Mouse (Mus musculus): ENCODE measurements around the gene Cr1l.

- TF ChIP-seq TAL1 (IDR thresholded peaks at IDR 0.05; ENCODE audit: low read length) = no peak
- no peak for TF ChIP-seq GATA1 (IDR thresholded peaks at IDR 0.05; ENCODE audit: low read length)
Measured at GRCm38 (mm10) chr1:195098004-195098403, 33.4 kb downstream of the Cr1l start.

Measured in erythroblast, embryonic 14.5 days (primary cell).